Mouse (Mus musculus) cortical plate, adult 2 months (tissue): ENCODE measurements around the gene Ccl11. TPM values are rescaled to one million over a fixed set of nuclear protein-coding genes. Genes with fewer than 3 reads are reported as not detected.

ENCODE experiments used
- H3K27ac ChIP-seq: fragments of 200-500 bp; 2 replicates; pipeline ENCODE4 v1.5.1; 2012; ENCODE audit warnings: low read length, control low read depth, inconsistent platforms; ENCODE audit not compliant: insufficient read depth
- H3K4me1 ChIP-seq: fragments of 200-500 bp; 2 replicates; pipeline ENCODE4 v1.6.1; 2011; ENCODE audit warnings: low read length; ENCODE audit not compliant: control insufficient read depth, insufficient read depth
- H3K4me3 ChIP-seq: fragments of 200-500 bp; 2 replicates; pipeline ENCODE4 v1.5.1; 2011; ENCODE audit warnings: mild to moderate bottlenecking, low read length, control low read depth; ENCODE audit not compliant: insufficient read depth
- CTCF ChIP-seq: fragments of 200-500 bp; IDR thresholded peaks from 2 replicates; pipeline ENCODE4 v1.5.1; 2011; ENCODE audit warnings: mild to moderate bottlenecking, control low read depth, low read length; ENCODE audit not compliant: insufficient read depth; ENCODE audit errors: extremely low read depth
- POLR2A ChIP-seq: fragments of 200-500 bp; IDR thresholded peaks from 2 replicates; pipeline ENCODE4 v1.6.1; 2011; ENCODE audit warnings: mild to moderate bottlenecking, low read length, control low read depth; ENCODE audit not compliant: insufficient read depth; ENCODE audit errors: extremely low read depth
- polyA plus RNA-seq: library from polyadenylated mRNA; depleted of rRNA; stranded (reverse); fragments of >200 nt; gene quantifications from 2 replicates; pipeline ENCODE4 v1.2.3, GENCODE M21; 2012

Gene Ccl11
- polyA plus RNA-seq, 1 experiment = not detected

- TF ChIP-seq POLR2A = no peak
- TF ChIP-seq CTCF = no peak
- Histone ChIP-seq H3K4me1 (no peaks in the 10 kb centered on the region), H3K4me3 (no peak within 1 kb of the TSS), H3K27ac (no peak within 1 kb of the TSS)
Observed at GRCm38 (mm10) chr11:82045471-82045870, 12.2 kb upstream of the Ccl11 start, which contains the start of gene Ccl7. Ccl7 (plus strand) TSS chr11:82045712.

- Histone ChIP-seq H3K27ac (no peak overlapping the region), H3K4me1 (no peaks in the 10 kb centered on the region), H3K4me3 (no peak overlapping the region)
- peak; percentile 46 for TF ChIP-seq CTCF
- TF ChIP-seq POLR2A = no peak
Observed at GRCm38 (mm10) chr11:82047746-82048415, 9.7 kb upstream of the Ccl11 start.

GRCm38 (mm10) chr11:82053849-82054248, 3.8 kb upstream of the Ccl11 start:
- H3K27ac ChIP-seq = no peak overlapping the region
- no peak overlapping the region for H3K4me3 ChIP-seq
- TF ChIP-seq POLR2A = no peak
- H3K4me1 ChIP-seq = no peaks in the 10 kb centered on the region; the same call in 1 of the 2 replicates

- no peak for TF ChIP-seq CTCF
- no peak for TF ChIP-seq POLR2A
- no peak overlapping the region for H3K4me3 ChIP-seq
- no peaks in the 10 kb centered on the region; the same call in 1 of the 2 replicates for H3K4me1 ChIP-seq
- H3K27ac ChIP-seq = no peak overlapping the region
Observed at GRCm38 (mm10) chr11:82062226-82062625, 4.6 kb downstream of the Ccl11 start.

GRCm38 (mm10) chr11:82063454-82063853, 5.8 kb downstream of the Ccl11 start:
- TF ChIP-seq POLR2A (no peak), CTCF (no peak)
- no peak overlapping the region for H3K4me3 ChIP-seq
- H3K27ac ChIP-seq = no peak overlapping the region
- no peaks in the 10 kb centered on the region for H3K4me1 ChIP-seq

- H3K4me1 ChIP-seq = no peaks in the 10 kb centered on the region
- no peak overlapping the region for H3K4me3 ChIP-seq
- TF ChIP-seq CTCF (no peak), POLR2A (no peak)
- no peak overlapping the region for H3K27ac ChIP-seq
Observed at GRCm38 (mm10) chr11:82066953-82067571, 9.4 kb downstream of the Ccl11 start.

GRCm38 (mm10) chr11:82071076-82071475, 13.5 kb downstream of the Ccl11 start:
- TF ChIP-seq CTCF (no peak), POLR2A (no peak)
- H3K4me1 ChIP-seq = no peaks in the 10 kb centered on the region
- no peak overlapping the region for H3K27ac ChIP-seq
- H3K4me3 ChIP-seq = no peak overlapping the region

- Histone ChIP-seq H3K4me3 (no peak overlapping the region), H3K27ac (no peak overlapping the region), H3K4me1 (no peaks in the 10 kb centered on the region)
- TF ChIP-seq POLR2A (no peak), CTCF (peak; percentile 30; the same call in 1 of the 2 replicates)
Observed at GRCm38 (mm10) chr11:82072374-82072773, 14.8 kb downstream of the Ccl11 start.

- no peak overlapping the region for H3K27ac ChIP-seq
- H3K4me3 ChIP-seq = no peak overlapping the region
- H3K4me1 ChIP-seq = no peaks in the 10 kb centered on the region
- TF ChIP-seq CTCF = no peak
- no peak for TF ChIP-seq POLR2A
Observed at GRCm38 (mm10) chr11:82072984-82073383, 15.4 kb downstream of the Ccl11 start.

- no peak overlapping the region for H3K27ac ChIP-seq
- H3K4me1 ChIP-seq = no peaks in the 10 kb centered on the region
- no peak overlapping the region for H3K4me3 ChIP-seq
- TF ChIP-seq POLR2A = no peak
- TF ChIP-seq CTCF = no peak
Observed at GRCm38 (mm10) chr11:82073686-82074085, 16.1 kb downstream of the Ccl11 start.

GRCm38 (mm10) chr11:82077031-82077430, 19.4 kb downstream of the Ccl11 start:
- Histone ChIP-seq H3K4me3 (no peak overlapping the region), H3K27ac (no peak overlapping the region), H3K4me1 (no peaks in the 10 kb centered on the region)
- TF ChIP-seq CTCF = no peak
- TF ChIP-seq POLR2A = no peak
